Mouse (Mus musculus): Measurements from ENCODE around the gene Hsd17b3.

Gene Hsd17b3

DNA sequence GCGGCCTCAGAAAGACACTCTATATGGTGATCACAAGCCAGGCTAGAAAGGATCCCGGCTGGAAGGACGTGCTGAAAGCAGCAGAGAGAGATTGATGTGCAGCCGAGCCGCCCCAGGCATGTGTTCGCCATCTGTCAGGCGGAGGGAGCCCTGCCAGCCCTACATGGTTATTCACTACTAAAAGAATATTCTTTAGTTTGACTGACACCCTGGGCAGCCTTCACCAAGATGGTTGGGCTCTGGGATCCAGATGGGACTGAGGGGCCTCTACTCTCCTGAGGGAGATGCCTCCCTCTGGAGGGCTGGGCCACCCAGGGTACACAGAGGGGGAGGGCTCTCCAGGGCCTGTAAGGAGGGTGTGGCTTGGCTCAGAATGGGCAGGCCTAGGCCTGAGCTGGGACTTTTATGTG lies 68.1 kb downstream of the Hsd17b3 start:
- DNase-seq (ENCODE audit: low spot score in 2 of 2): peak in 1 of 2 experiments; percentile 43

DNA sequence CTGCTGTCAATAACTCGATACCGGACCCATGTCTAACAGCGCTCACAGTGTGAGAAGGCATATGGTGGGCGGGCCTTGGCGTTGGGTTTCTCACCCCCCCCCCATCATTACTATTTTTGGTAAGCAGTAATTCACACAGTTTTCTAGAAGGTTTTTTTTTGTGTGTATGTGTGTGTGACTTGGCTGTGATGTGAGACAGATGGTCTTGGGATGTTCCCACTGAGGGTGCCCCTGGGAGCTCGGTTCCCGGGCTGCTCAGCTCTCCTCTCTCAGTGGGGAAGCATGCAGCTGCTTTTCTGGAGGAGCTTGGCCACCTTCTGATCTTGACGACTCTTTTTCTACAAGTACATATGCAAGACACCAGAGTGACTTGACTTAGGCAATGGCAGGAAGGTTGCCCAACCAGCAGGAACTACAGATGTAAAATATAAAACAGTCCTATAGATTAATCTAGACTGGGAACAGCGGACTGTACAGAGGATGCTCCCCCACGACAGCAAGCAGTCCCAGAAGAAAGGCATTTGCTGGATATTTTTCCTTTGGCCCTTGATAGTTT lies 70.4 kb downstream of the Hsd17b3 start:
- no peak for DNase-seq (ENCODE audit: low spot score in 2 of 2)

GRCm38 (mm10) chr13:64016048-64016447 lies 73.0 kb downstream of the Hsd17b3 start:
- no peak for DNase-seq (ENCODE audit: low spot score in 2 of 2)

DNA sequence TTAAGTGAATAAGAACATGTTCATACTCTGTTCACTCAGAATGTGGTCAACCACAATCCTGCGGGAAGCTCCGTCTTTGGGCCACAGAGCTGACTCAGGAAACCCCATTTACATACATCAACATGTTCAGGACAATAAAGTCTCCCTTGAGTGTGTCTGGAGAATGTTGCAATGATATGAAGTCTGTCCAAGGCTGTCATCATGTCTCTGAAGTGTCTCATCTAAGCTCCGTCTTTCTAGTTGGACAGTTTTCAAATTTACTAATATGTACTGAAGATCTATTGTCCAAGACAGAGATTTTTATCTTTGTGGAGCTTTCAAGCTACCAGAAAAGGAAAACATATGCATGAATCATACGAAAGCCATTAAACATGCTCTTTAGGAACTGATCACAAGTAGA lies 77.9 kb downstream of the Hsd17b3 start:
- DNase-seq (ENCODE audit: low spot score in 2 of 2): no peak
